Mouse (Mus musculus): ENCODE data around the gene Pex11a. TPM values are rescaled to one million over a fixed set of nuclear protein-coding genes. Genes with fewer than 3 reads are reported as not detected.

The Pex11a gene
- total RNA-seq, 2 experiments from 2014 or later, result 9.8 to 11.5 TPM

Other genes with a start within 250 kb of the Pex11a start
- not detected for gene Rhcg, start 125.5 kb downstream of the Pex11a start, total RNA-seq (2021)
- gene Ticrr, start 82.9 kb downstream of the Pex11a start, total RNA-seq (2021), result under 1 TPM; 0.12 to 0.20 TPM
- gene Kif7, start 27.4 kb downstream of the Pex11a start, total RNA-seq (2021), result under 1 TPM; 0.52 to 0.71 TPM
- 1 to 10 TPM; 3.5 to 6.5 TPM for gene Plin1, start 10.2 kb downstream of the Pex11a start, total RNA-seq (2021)
- not detected for gene Wdr93, start within 50 bp of the Pex11a start, total RNA-seq (2021)
- gene Mesp1, start 50.7 kb upstream of the Pex11a start, total RNA-seq (2021), result not detected
- gene Mesp2, start 67.6 kb upstream of the Pex11a start, total RNA-seq (2021), result not detected
- 1 to 10 TPM; 3.6 to 4.8 TPM for gene Anpep, start 117.9 kb upstream of the Pex11a start, total RNA-seq (2021)
- 10 to 100 TPM; 16.0 to 17.9 TPM for gene Ap3s2, start 177.5 kb upstream of the Pex11a start, total RNA-seq (2021)
- gene Arpin, start 192.2 kb upstream of the Pex11a start, total RNA-seq (2021), result 1 to 10 TPM; 2.8 to 3.5 TPM

Measured in gastrocnemius, postnatal 36 days (tissue).